Mouse (Mus musculus) midbrain, embryonic 12.5 days (tissue): Measurements from ENCODE around the gene Hdac9. TPM values are rescaled to one million over a fixed set of nuclear protein-coding genes. Genes with fewer than 3 reads are reported as not detected.

Experiments
- ATAC-seq: fragments of 200-750 bp; cut with Nextera tagmentation; 2 replicates; pipeline ENCODE4 v1.8.0; 2017; ENCODE audit warnings: low read depth, moderate TSS enrichment, moderate library complexity; ENCODE audit not compliant: low FRiP score
- H3K27ac ChIP-seq: fragments of 300-500 bp; sonication (generic); replicated peaks from 2 replicates; pipeline ENCODE4 v1.5.1; 2016; ENCODE audit warnings: mild to moderate bottlenecking
- H3K27me3 ChIP-seq: fragments of 300-500 bp; sonication (generic); 2 replicates; pipeline ENCODE4 v1.6.1; 2016; ENCODE audit warnings: mild to moderate bottlenecking
- H3K36me3 ChIP-seq: fragments of 300-500 bp; sonication (generic); 2 replicates; pipeline ENCODE4 v1.6.1; 2016
- H3K4me1 ChIP-seq: fragments of 300-500 bp; sonication (generic); 2 replicates; pipeline ENCODE4 v1.6.1; 2016
- H3K4me2 ChIP-seq: fragments of 300-500 bp; sonication (generic); replicated peaks from 2 replicates; pipeline ENCODE4 v1.6.1; 2016; ENCODE audit warnings: mild to moderate bottlenecking, moderate library complexity
- H3K4me3 ChIP-seq: fragments of 300-500 bp; sonication (generic); 2 replicates; pipeline ENCODE4 v1.5.1; 2016; ENCODE audit warnings: mild to moderate bottlenecking
- H3K9ac ChIP-seq: fragments of 300-500 bp; sonication (generic); replicated peaks from 2 replicates; pipeline ENCODE4 v1.6.1; 2016; ENCODE audit warnings: mild to moderate bottlenecking, moderate library complexity
- H3K9me3 ChIP-seq: fragments of 300-500 bp; sonication (generic); 2 replicates; pipeline ENCODE4 v1.6.1; 2016; ENCODE audit warnings: mild to moderate bottlenecking
- WGBS: fragments of 180-500 bp; shearing (Covaris S2); methylation state at CpG from one replicate; pipeline ENCODE4 v1.1.7; 2016; 5-methylcytosine and 5-hydroxymethylcytosine counted together
- polyA plus RNA-seq: library from polyadenylated mRNA; unstranded; fragments of >200 nt; fragmentation: Nextera tagmentation; extraction: Ambion mirVana; gene quantifications from 2 replicates; pipeline ENCODE4 v1.2.1, GENCODE M21; 2016

Gene Hdac9
- polyA plus RNA-seq, 1 experiment from 2014 or later = 14.4 TPM

DNA sequence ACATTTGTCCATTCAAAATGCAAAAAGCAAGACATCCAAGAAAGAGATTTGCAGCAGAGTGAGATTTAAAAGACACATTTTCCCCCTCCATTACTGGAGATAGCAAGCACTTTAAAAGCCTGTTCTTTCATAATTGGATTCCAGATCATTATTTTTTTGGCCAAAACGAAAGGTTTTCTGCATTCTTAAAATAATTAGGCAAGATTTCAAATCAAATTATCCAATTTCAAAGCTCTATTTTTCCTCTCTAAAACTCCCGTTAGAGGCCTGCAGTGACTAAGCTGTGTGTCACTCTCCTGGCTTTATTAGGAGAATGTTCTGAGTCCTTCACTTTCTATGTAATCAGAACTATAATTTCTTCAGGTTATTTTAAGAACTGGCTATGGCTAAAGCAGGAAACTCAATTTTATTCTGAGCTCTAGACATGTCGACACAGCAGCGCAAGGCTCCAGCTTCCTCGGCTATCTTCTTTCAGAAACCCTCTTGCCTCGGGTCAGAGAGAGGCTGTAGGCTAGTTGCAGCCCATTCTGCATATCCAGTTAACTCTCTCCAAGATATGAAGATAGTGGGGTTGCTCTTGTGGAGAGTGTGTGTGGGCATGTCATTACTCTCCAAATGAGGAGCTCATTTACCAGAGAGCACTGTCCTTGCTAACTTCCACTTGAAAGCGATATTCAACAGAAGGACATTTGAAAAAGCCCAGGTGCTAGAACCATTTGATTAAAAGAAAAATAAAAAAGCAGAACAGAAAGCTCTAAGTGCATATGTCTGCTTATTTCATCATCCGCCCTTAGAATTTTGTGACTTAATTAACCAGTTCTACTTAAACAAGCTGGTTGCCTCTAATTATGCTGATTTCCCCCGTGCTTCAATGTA, 417.9 kb downstream of the Hdac9 start:
- Histone ChIP-seq H3K4me1 (no peaks in the 10 kb centered on the region), H3K9ac (no peak overlapping the region), H3K4me2 (no peak overlapping the region), H3K27ac (no peak overlapping the region), H3K27me3 (no peaks in the 10 kb centered on the region), H3K36me3 (no peaks in the 10 kb centered on the region), H3K4me3 (no peak overlapping the region), H3K9me3 (no peaks in the 10 kb centered on the region)
- 79% methylated on average over 9 of the region's 9 CpGs for WGBS
- no peak for ATAC-seq

DNA sequence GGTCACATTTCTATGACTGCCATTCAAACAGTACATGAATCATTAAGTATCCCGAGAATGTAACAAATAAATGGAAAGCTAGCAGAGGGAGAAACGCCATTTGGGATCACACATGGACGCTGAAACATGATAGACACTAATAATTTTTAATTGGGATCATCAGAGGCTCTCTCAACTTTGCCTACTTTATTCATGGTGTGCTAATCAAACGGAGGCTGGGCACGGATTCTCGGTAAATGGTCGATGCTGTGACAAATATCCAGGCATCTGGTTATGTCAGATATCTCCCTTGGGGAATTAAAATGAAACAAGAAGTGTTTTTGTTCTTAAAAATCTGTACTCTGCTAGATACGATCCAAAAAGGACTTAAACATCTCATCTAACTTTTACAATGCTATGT, 418.6 kb downstream of the Hdac9 start:
- no peak for ATAC-seq
- no peak overlapping the region for H3K4me2 ChIP-seq
- H3K4me3 ChIP-seq = no peak overlapping the region
- H3K9ac ChIP-seq = no peak overlapping the region
- no peaks in the 10 kb centered on the region for H3K36me3 ChIP-seq
- H3K4me1 ChIP-seq = no peaks in the 10 kb centered on the region
- no peaks in the 10 kb centered on the region for H3K9me3 ChIP-seq
- H3K27me3 ChIP-seq = no peaks in the 10 kb centered on the region
- H3K27ac ChIP-seq = no peak overlapping the region
- 72% methylated on average over 8 of the region's 8 CpGs for WGBS

DNA sequence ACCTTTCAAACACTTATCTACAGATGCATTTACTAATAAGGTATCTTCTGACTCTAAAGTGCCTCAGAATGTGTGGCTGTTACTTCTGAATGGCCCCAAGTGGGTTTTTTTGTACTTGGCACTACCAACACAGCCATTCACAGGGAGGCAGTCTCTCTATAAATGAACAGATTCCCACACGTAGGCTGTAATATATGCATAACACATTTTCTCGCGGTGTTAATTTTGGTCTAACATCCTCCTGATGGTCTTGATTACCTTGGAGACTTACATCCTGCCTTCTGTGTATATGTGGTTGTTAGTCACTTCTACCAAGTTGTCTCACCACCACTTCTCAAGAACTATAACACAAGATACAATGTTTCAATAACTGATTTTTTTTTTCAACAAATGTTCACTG, 419.2 kb downstream of the Hdac9 start:
- no peaks in the 10 kb centered on the region for H3K36me3 ChIP-seq
- H3K9ac ChIP-seq = no peak overlapping the region
- H3K27me3 ChIP-seq = no peaks in the 10 kb centered on the region
- no peaks in the 10 kb centered on the region for H3K9me3 ChIP-seq
- no peak overlapping the region for H3K4me3 ChIP-seq
- WGBS = 87% methylated on average over 3 of the region's 3 CpGs
- H3K4me2 ChIP-seq = no peak overlapping the region
- no peaks in the 10 kb centered on the region for H3K4me1 ChIP-seq
- ATAC-seq = no peak
- H3K27ac ChIP-seq = no peak overlapping the region

DNA sequence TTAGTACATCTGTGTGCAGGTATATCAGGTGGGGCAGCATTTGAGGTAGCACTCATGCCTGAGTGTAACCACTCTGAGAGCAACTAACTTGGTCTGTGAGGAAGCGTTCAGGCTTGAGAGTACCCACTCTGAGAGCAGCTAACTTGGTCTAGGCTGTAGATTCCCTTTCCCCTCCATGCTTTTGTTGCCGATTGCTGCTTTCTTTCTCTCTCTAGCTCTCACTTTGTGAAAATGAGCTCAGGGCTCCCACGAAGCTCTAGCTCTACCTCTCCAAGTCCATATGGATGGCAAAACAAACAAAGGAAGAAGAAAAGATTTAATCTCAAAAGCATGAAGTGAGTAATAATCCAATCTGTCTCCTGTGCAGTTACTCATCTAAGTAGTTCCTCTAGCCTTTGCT, 421.0 kb downstream of the Hdac9 start:
- Histone ChIP-seq H3K27ac (no peak overlapping the region), H3K4me3 (no peak overlapping the region), H3K9ac (no peak overlapping the region), H3K4me1 (no peaks in the 10 kb centered on the region), H3K27me3 (no peaks in the 10 kb centered on the region), H3K9me3 (no peaks in the 10 kb centered on the region), H3K4me2 (no peak overlapping the region), H3K36me3 (no peaks in the 10 kb centered on the region)
- no peak for ATAC-seq
- WGBS = 36% methylated on average over 3 of the region's 3 CpGs

DNA sequence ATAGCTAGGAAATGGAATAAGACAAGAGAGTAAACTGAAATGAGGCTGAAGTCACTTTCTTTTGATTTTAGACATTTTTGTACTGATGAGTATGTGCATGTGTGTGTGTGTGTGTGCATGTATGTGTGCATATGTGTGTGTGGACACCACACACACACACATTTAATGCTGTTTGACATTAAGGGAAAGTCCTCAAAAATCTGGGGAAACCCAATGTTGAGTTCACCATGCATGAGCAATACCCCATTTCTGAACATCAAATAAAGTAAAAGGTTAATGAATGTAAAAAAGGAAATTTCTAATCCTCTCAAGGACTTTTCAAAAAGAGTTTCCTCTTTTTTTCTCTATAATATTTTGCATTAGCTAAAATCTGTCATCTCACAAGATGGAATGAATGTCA, 427.3 kb downstream of the Hdac9 start:
- H3K4me1 ChIP-seq = no peaks in the 10 kb centered on the region
- H3K9me3 ChIP-seq = no peaks in the 10 kb centered on the region
- H3K27ac ChIP-seq = no peak overlapping the region
- no peak overlapping the region for H3K4me3 ChIP-seq
- no peak overlapping the region for H3K4me2 ChIP-seq
- no peak for ATAC-seq
- H3K36me3 ChIP-seq = no peaks in the 10 kb centered on the region
- H3K9ac ChIP-seq = no peak overlapping the region
- no peaks in the 10 kb centered on the region for H3K27me3 ChIP-seq

DNA sequence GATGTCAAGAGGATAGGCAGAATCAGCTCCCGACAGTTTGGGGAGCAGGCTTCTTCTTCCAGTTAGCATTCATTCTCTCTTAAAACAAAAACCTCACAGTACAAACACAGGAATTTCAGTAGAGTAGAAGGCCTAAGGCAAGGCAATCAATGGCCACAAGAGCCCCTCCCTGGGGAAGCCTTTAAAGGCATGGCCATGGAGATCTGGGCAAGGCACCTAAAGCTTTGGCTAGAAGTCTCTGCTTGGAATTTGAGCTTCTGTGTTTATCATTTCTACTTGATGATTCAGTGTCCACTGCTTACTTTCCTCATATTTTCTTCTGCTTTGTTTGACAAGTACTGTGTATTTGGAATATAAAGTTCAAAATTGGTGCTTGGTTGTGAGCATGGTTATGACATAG, 429.2 kb downstream of the Hdac9 start:
- Histone ChIP-seq H3K4me3 (no peak overlapping the region), H3K9ac (no peak overlapping the region), H3K27me3 (no peaks in the 10 kb centered on the region), H3K4me2 (no peak overlapping the region), H3K27ac (no peak overlapping the region), H3K9me3 (no peaks in the 10 kb centered on the region), H3K36me3 (no peaks in the 10 kb centered on the region), H3K4me1 (no peaks in the 10 kb centered on the region)
- no peak for ATAC-seq
- 85% methylated on average over 1 of the region's 1 CpGs for WGBS

DNA sequence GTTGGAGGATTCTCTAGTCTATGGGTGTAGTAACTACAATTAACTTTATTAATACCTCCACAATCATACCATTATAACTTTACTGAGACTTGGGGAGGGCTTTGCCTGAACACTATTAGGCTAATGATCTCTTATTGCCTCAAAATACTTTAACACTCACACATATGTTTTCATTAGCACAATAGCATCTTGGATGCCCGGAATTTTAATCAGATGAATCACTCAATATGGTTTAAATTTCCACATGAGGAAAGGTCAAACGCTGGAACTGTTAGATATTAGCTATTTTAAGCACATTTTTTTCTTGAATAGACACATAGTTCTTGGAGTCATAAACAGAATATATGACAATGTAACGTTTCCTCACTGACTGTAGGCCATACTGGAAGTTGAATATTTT, 429.9 kb downstream of the Hdac9 start:
- Histone ChIP-seq H3K9ac (no peak overlapping the region), H3K27ac (no peak overlapping the region), H3K4me2 (no peak overlapping the region), H3K4me3 (no peak overlapping the region), H3K9me3 (no peaks in the 10 kb centered on the region), H3K36me3 (no peaks in the 10 kb centered on the region), H3K4me1 (no peaks in the 10 kb centered on the region), H3K27me3 (no peaks in the 10 kb centered on the region)
- no peak for ATAC-seq
- WGBS = 74% methylated on average over 3 of the region's 3 CpGs

DNA sequence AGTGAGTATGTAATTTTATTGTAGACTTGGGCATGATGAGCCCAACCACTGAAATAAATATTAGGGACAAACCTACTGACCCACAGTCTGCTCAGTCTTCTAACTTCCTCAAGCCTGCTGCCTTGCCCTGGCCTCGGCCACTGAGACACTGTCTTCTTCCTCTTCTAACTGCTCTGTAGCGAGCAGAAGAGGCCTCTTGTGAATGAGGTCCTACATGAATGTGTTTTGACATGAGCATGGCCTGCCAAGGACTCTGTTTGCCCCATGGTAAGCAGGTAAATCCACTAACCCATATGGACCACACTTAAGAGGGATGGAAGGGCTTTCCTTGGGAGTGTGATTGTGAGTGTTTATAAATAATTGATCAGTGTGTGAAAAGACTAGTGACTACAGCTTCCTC, 430.9 kb downstream of the Hdac9 start:
- H3K4me3 ChIP-seq = no peak overlapping the region
- no peak for ATAC-seq
- 87% methylated on average over 2 of the region's 2 CpGs for WGBS
- no peaks in the 10 kb centered on the region for H3K9me3 ChIP-seq
- no peak overlapping the region for H3K27ac ChIP-seq
- no peaks in the 10 kb centered on the region for H3K36me3 ChIP-seq
- H3K9ac ChIP-seq = no peak overlapping the region
- H3K27me3 ChIP-seq = no peaks in the 10 kb centered on the region
- no peak overlapping the region for H3K4me2 ChIP-seq
- no peaks in the 10 kb centered on the region for H3K4me1 ChIP-seq

DNA sequence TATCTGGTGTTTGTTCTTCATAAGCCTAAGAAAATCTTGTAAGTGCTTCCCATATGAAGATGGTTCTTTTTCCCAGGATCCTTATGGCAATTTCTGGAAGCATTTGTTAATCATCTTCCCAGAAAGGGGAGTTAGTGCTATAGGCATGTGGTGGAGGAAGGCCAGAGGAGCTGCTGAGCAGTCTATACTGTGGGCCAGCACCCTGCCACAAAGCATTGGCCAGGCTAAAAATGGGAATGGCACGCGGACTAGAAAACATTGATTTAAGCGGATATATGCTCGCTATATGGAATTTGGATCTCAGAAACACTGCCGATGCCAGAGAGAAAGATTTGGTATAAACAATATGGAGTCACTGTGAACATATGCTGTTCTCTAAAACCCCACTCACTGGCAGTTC, 435.2 kb downstream of the Hdac9 start:
- H3K9ac ChIP-seq = no peak overlapping the region
- WGBS = 91% methylated on average over 5 of the region's 5 CpGs
- no peaks in the 10 kb centered on the region for H3K4me1 ChIP-seq
- no peak overlapping the region for H3K4me3 ChIP-seq
- H3K36me3 ChIP-seq = no peaks in the 10 kb centered on the region
- ATAC-seq = no peak
- H3K27me3 ChIP-seq = no peaks in the 10 kb centered on the region
- no peaks in the 10 kb centered on the region for H3K9me3 ChIP-seq
- no peak overlapping the region for H3K4me2 ChIP-seq
- H3K27ac ChIP-seq = no peak overlapping the region

DNA sequence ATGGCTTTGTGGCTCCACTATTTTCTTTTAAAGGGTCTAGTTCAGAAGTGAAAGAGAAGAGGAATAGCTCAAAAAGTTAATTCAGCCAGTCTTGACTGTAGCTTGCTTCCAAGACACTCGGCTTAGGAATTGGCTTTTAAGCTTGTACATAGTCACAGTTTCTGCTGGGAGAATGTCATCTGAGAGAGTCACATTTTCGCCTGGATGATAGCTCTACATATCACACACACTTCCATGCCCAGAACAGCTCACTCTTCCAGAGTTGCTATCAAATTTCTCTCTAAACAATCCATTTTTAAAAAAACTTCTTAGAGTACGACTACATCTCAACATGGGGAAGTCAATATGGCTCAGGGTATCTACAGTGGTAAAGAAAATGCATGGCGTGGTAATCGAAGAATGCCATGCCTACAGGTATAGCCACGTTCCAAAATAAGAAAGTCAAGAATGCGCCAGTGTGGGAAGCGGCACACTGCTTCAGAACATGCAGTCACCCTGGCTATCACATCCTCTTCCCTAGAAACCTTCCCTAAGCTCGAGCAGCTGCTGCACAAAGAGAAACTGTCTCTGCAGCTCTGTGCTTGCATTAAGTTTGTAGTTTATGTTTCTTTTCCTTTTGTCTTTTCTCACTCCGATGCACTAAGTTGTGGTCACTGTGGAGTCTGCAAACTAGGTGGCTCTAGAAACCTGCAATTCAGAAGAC, 443.8 kb downstream of the Hdac9 start:
- H3K36me3 ChIP-seq = no peaks in the 10 kb centered on the region
- H3K27ac ChIP-seq = no peak overlapping the region
- H3K4me1 ChIP-seq = no peaks in the 10 kb centered on the region
- no peaks in the 10 kb centered on the region for H3K9me3 ChIP-seq
- no peak for ATAC-seq
- H3K4me2 ChIP-seq = no peak overlapping the region
- no peak overlapping the region for H3K9ac ChIP-seq
- H3K4me3 ChIP-seq = no peak overlapping the region
- H3K27me3 ChIP-seq = no peaks in the 10 kb centered on the region
- WGBS = 84% methylated on average over 10 of the region's 10 CpGs

DNA sequence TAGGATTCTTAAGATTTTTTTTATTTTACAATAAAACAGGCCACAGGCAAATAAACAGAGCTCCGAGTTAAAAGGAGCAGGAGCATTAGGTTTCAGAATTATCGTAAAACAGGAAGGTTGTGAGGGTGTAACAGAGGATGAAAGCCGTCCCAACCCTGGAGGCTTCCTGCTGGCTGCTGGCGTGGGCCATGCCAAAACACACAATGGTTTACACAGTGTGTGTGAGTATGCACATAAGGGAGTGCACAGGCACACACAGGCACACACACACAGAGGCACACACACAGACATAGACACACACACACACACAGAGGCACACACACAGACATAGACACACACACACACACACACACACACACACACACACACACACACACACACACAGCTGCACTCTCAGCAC, 444.4 kb downstream of the Hdac9 start:
- WGBS = 73% methylated on average over 4 of the region's 4 CpGs
- Histone ChIP-seq H3K4me3 (no peak overlapping the region), H3K9ac (no peak overlapping the region), H3K4me2 (no peak overlapping the region), H3K4me1 (no peaks in the 10 kb centered on the region), H3K27me3 (no peaks in the 10 kb centered on the region), H3K27ac (no peak overlapping the region), H3K36me3 (no peaks in the 10 kb centered on the region), H3K9me3 (no peaks in the 10 kb centered on the region)
- ATAC-seq = no peak

DNA sequence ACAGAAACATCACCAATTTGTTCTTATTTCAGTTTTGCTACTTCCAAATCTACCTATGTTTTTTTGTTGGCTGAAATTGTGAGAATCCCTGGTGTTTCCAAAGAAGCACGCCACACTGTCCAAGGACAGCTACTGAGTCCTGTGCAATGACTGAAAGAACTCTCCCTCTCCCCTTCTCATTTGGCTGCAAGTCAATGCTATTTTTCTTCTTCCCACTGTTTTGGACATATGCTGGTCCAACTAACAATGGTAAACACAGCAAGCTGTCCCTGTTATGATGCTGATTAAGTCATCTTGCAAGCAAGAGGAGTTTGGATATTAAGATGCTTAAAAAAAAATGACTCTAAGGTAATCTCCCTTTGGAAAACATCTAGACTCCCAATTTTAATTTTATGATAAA, 455.2 kb downstream of the Hdac9 start:
- Histone ChIP-seq H3K4me2 (no peak overlapping the region), H3K4me1 (no peaks in the 10 kb centered on the region), H3K27me3 (no peaks in the 10 kb centered on the region), H3K9me3 (no peaks in the 10 kb centered on the region), H3K4me3 (no peak overlapping the region), H3K36me3 (no peaks in the 10 kb centered on the region), H3K27ac (no peak overlapping the region), H3K9ac (no peak overlapping the region)
- ATAC-seq = no peak
- 76% methylated on average over 1 of the region's 1 CpGs for WGBS
